Comparison of ENCODE assay signal across 9 mouse cellular contexts in the genomic region with DNA sequence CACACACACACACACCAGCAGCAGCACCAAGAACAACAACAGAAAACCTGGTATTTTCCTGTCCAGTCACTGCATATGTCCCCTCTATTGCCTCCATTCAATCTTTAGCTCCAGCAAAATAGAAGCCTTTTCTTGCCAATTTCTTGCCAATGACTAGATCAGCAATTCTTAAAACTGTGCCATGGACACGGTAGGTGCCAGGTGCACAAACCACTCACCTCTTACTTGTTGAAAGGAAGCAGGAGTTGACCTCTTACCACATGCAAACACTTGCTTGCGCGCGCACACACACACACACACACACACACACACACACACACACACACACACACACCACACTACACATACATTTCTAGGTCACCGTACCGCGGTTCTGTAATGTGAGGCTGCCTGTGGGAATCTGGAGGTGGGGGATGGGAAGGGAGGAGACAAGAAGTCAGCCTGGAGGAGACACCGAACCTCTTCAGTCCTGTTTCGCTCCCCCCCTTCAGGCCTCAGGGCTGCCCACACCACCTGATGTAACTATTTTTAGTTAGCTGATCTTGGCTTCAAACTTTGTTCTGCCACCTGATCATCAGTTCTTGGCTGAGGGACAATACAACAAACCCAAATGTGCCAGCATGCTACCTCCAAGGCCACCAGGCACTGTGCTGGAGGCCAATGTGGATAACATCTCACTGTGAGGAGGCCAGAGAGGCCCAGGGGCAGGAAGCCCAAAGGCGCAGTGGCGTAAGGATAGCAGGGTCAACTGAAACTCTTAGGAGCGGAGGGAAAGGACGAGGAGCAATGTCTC. TPM values are rescaled to one million over a fixed set of nuclear protein-coding genes. Genes with fewer than 3 reads are reported as not detected.
A peak's percentile ranks its signal among the peaks of the same experiment; 100 is the strongest.
DNase-seq lines count a peak whose midpoint lies in the region; ATAC-seq and TF ChIP-seq lines count a peak whose summit lies in the region.
"Had no signal": no experiment of that assay in that cellular context is flagged by ENCODE, and none has a peak within 500 bp of the region (broad histone marks: within the 10 kb centered on the region; RNA-seq: fewer than 3 reads in every experiment).

No protein-coding gene starts in this region.

- WGBS in cerebellum, adult 2 months, result 11% methylated on average over 13 of the region's 13 CpGs
- WGBS in heart, embryonic 15.5 days, result 55% methylated on average over 13 of the region's 13 CpGs

- peak overlapping the region; percentile 89 for H3K27ac ChIP-seq in cerebellum, adult 2 months (ENCODE audit: insufficient read depth, low read length)
- peak overlapping the region; percentile 82 for H3K27ac ChIP-seq in heart, embryonic 15.5 days
- H3K27ac ChIP-seq: embryonic facial prominence, embryonic 15.5 days; lung, embryonic 15.5 days had no signal

- H3K27me3 ChIP-seq in cerebellum, adult 2 months (ENCODE audit: control insufficient read depth, insufficient read depth, low read length), result no peaks in the 10 kb centered on the region
- H3K27me3 ChIP-seq in heart, embryonic 15.5 days, result peaks cover 6% of the 10 kb centered on the region; the same call in 1 of the 2 replicates
- H3K27me3 ChIP-seq: lung, embryonic 15.5 days had no signal

- no peak for TF ChIP-seq CTCF in cerebellum, adult 2 months (IDR thresholded peaks at IDR 0.05; ENCODE audit: borderline replicate concordance, insufficient read depth, low read depth, low read length)

- H3K9ac ChIP-seq in heart, embryonic 15.5 days, result no peak overlapping the region
- H3K9ac ChIP-seq: embryonic facial prominence, embryonic 15.5 days; lung, embryonic 15.5 days had no signal

- peaks cover 19% of the 10 kb centered on the region for H3K4me1 ChIP-seq in cerebellum, adult 2 months (ENCODE audit: control insufficient read depth, insufficient read depth, low read length)
- H3K4me1 ChIP-seq in heart, embryonic 15.5 days (replicated peaks), result peaks cover 29% of the 10 kb centered on the region

- peak; percentile 61 for DNase-seq in ovary, adult 18-20 months (ENCODE audit: low spot score)
- DNase-seq in ovary, postnatal 14 days (ENCODE audit: low spot score), result no peak
- peak; percentile 84 to 97 for DNase-seq in cerebellum, adult 2 months
- peak; percentile 68 for DNase-seq in thymus, postnatal 4 days
- no peak for DNase-seq in frontal cortex, postnatal 25 days (ENCODE audit: low spot score in 2 of 2)
- DNase-seq in right cerebral cortex, postnatal 4 days, result no peak

- no peaks in the 10 kb centered on the region for H3K9me3 ChIP-seq in heart, embryonic 15.5 days (replicated peaks)
- H3K9me3 ChIP-seq: embryonic facial prominence, embryonic 15.5 days; lung, embryonic 15.5 days had no signal

- H3K4me3 ChIP-seq in cerebellum, adult 2 months (replicated peaks; ENCODE audit: insufficient read depth, low read depth, low read length), result peak overlapping the region; percentile 55
- H3K4me3 ChIP-seq in heart, embryonic 15.5 days, result peak overlapping the region; percentile 23; the same call in 1 of the 2 replicates
- H3K4me3 ChIP-seq: embryonic facial prominence, embryonic 15.5 days; lung, embryonic 15.5 days had no signal

- TF ChIP-seq POLR2A in cerebellum, adult 2 months (IDR thresholded peaks at IDR 0.05; ENCODE audit: borderline replicate concordance, insufficient read depth, low read length), result no peak

- H3K4me2 ChIP-seq in heart, embryonic 15.5 days, result peak overlapping the region; percentile 35
- H3K4me2 ChIP-seq: embryonic facial prominence, embryonic 15.5 days; lung, embryonic 15.5 days had no signal

- peaks cover 16% of the 10 kb centered on the region for H3K36me3 ChIP-seq in heart, embryonic 15.5 days

- ATAC-seq in heart, embryonic 15.5 days (replicated peaks; ENCODE audit: insufficient number of reproducible peaks, insufficient read depth, low FRiP score, low read depth), result peak; percentile 29

RNA-seq across cellular contexts. Expression of a gene that starts 3.0 kb away (rescaled TPM):
- 8.2 and 10.2 TPM in 2 replicates for polyA plus RNA-seq in cerebellum, adult 2 months (2012; rRNA removed)
- polyA plus RNA-seq in heart, embryonic 15.5 days (2015; fragmentation: Nextera tagmentation; extraction: Ambion mirVana), result 5.4 and 6.4 TPM in 2 replicates

RNA-seq across cellular contexts. Expression of a gene that starts 41.8 kb away (rescaled TPM):
- polyA plus RNA-seq in cerebellum, adult 2 months (2012; rRNA removed), result 32.8 and 33.1 TPM in 2 replicates
- 14.9 and 20.4 TPM in 2 replicates for polyA plus RNA-seq in heart, embryonic 15.5 days (2015; fragmentation: Nextera tagmentation; extraction: Ambion mirVana)

RNA-seq across cellular contexts. Expression of a gene that starts 46.5 kb away (rescaled TPM):
- 36.8 and 39.3 TPM in 2 replicates for polyA plus RNA-seq in cerebellum, adult 2 months (2012; rRNA removed)
- 33.3 and 33.7 TPM in 2 replicates for polyA plus RNA-seq in heart, embryonic 15.5 days (2015; fragmentation: Nextera tagmentation; extraction: Ambion mirVana)

Comparison
In these comparisons a context has a peak if more than half of its experiments do, and no peak if none do; other contexts are left out.
1. DNase-seq: peak in ovary, adult 18-20 months (single experiment), cerebellum, adult 2 months (2 of 2) and thymus, postnatal 4 days (single experiment); none in ovary, postnatal 14 days (single experiment), frontal cortex, postnatal 25 days (0 of 2) and right cerebral cortex, postnatal 4 days (single experiment).